Mouse (Mus musculus) G1E (cell line): ENCODE data around the gene Wdhd1. TPM values are rescaled to one million over a fixed set of nuclear protein-coding genes. Genes with fewer than 3 reads are reported as not detected.
A peak's percentile ranks its signal among the peaks of the same experiment; 100 is the strongest.

Experiments
- ATAC-seq: 2 replicates; pipeline ENCODE4 v1.8.0; 2016; ENCODE audit warnings: mild to moderate bottlenecking; ENCODE audit not compliant: insufficient number of reproducible peaks, poor library complexity, low FRiP score, severe bottlenecking; ENCODE audit errors: extremely low read depth
- DNase-seq: peaks from one replicate; pipeline ENCODE4 v3.0.0; 2012; ENCODE audit warnings: low spot score
- H3K27me3 ChIP-seq: 2 replicates; pipeline ENCODE4 v1.6.1; 2012; ENCODE audit warnings: mild to moderate bottlenecking, low read length, inconsistent platforms; ENCODE audit not compliant: insufficient read depth
- H3K36me3 ChIP-seq: replicated peaks from 2 replicates; pipeline ENCODE3; 2012; ENCODE audit warnings: mild to moderate bottlenecking, inconsistent platforms
- H3K4me1 ChIP-seq: 2 replicates; pipeline ENCODE4 v1.6.1; 2012; ENCODE audit warnings: low read depth, low read length, inconsistent platforms, mixed read lengths; ENCODE audit not compliant: insufficient read depth
- H3K4me3 ChIP-seq: 2 replicates; pipeline ENCODE4 v1.5.1; 2012; ENCODE audit warnings: low read depth, mild to moderate bottlenecking, inconsistent platforms, low read length, moderate library complexity, mixed read lengths
- H3K9me3 ChIP-seq: replicated peaks from 2 replicates; pipeline ENCODE4 v1.6.1; 2012; ENCODE audit warnings: inconsistent platforms
- CTCF ChIP-seq: IDR thresholded peaks from 2 replicates; pipeline ENCODE4 v1.5.1; 2012; ENCODE audit warnings: low read depth, low read length, inconsistent platforms, mixed read lengths
- GATA1 ChIP-seq: IDR thresholded peaks from 2 replicates; pipeline ENCODE4 v1.6.1; 2012; ENCODE audit warnings: borderline replicate concordance, low read length, inconsistent platforms, mixed read lengths
- GATA2 ChIP-seq: IDR thresholded peaks from 2 replicates; pipeline ENCODE4 v1.6.1; 2012; ENCODE audit warnings: low read depth, low read length, inconsistent platforms, borderline replicate concordance
- POLR2AphosphoS5 ChIP-seq: IDR thresholded peaks from 2 replicates; pipeline ENCODE4 v1.6.1; 2012; ENCODE audit warnings: low read depth, low read length, inconsistent platforms; ENCODE audit not compliant: insufficient replicate concordance
- TAL1 ChIP-seq: conservative IDR thresholded peaks from 2 replicates; pipeline ENCODE4 v1.6.1; 2012; ENCODE audit warnings: low read depth, low read length, inconsistent platforms, mixed read lengths
- polyA plus RNA-seq: library from polyadenylated mRNA; stranded (reverse); fragments of >175 nt; gene quantifications from 2 replicates; pipeline ENCODE4 v1.2.3, GENCODE M21; 2012
- total RNA-seq, 2 experiments: library from RNA; stranded (forward) in 1 of 2; stranded (reverse) in 1 of 2; fragments of 200-1000 nt in 1 of 2; fragments of >200 nt in 1 of 2; fragmentation: Nextera tagmentation in 1 of 2; gene quantifications; 2 replicates each; pipeline ENCODE4 v1.2.3; 2014 to 2017

The Wdhd1 gene
- total and polyA plus RNA-seq, 3 experiments = 11.2 to 142 (median 119) TPM

DNA sequence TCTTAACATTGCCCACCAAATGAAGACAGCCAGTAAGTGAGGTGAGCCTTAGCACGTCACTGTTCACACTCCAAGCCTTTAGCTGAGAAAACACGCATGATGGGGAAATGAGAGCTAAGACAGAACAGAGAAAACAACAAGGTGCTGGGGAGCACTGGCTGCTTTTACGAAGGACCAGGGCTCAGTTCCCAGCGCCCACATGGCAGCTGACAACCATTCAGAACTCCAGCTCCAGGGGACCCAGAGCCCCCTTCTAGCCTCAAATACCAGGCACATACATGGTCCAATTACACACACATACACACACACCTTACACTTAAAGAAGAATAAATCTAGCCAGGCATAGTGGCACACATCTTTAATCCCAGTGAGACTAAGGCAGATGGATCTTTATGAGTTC is 7.6 kb downstream of the Wdhd1 start:
- Histone ChIP-seq H3K4me3 (no peak overlapping the region), H3K4me1 (peaks cover 3% of the 10 kb centered on the region; the same call in 1 of the 2 replicates), H3K9me3 (no peaks in the 10 kb centered on the region), H3K36me3 (peaks cover 83% of the 10 kb centered on the region), H3K27me3 (no peaks in the 10 kb centered on the region)
- TF ChIP-seq POLR2AphosphoS5 (no peak), GATA1 (no peak), GATA2 (no peak), CTCF (no peak), TAL1 (no peak)
- DNase-seq (no peak), ATAC-seq (no peak)

DNA sequence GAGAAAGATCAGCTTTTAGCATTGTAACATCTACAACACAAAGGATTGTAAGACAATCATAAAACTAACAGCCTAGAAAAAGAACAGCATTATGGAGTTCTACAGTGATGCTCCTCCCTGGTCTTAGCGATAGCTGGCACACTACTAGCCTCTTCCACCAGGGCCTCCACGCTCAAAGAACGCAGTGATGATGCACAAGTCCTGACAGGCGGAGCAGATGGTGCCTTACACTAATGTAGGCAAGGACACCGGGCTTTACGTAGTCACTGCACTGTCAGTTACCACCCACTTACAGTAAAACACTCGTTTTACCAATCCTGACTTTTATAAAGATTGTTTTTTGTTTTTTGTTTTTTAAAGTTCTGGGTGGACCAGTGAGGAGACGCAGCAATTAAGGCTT is 10.8 kb downstream of the Wdhd1 start:
- TF ChIP-seq GATA1 (no peak), POLR2AphosphoS5 (peak; percentile 33; the same call in 1 of the 2 replicates)
- Histone ChIP-seq H3K9me3 (no peaks in the 10 kb centered on the region), H3K4me1 (peaks cover 7% of the 10 kb centered on the region; the same call in 1 of the 2 replicates), H3K4me3 (no peak overlapping the region), H3K27me3 (no peaks in the 10 kb centered on the region), H3K36me3 (peaks cover 77% of the 10 kb centered on the region)
- DNase-seq = no peak
- ATAC-seq = no peak

DNA sequence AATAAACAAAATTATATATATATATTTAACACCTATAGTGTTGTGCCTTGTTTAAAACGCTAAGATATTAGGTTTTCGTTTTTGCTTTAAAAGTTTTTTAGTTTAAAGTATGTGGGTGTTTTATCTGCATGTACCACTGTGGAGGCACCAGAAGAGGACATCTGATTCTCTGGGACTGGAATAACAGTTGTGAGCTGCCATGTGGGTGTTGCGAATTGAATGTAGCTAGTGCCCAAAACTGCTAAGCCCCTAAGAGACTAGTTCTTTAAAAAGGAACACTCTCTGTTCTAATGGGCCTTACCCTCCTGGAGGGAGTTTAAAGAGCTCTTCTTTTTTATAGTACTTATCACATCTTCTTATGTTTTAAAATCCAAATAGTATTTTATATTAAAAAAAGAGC is 11.8 kb downstream of the Wdhd1 start:
- no peak for ATAC-seq
- TF ChIP-seq TAL1 (no peak), GATA2 (no peak), GATA1 (no peak), CTCF (no peak), POLR2AphosphoS5 (no peak)
- Histone ChIP-seq H3K4me1 (peaks cover 7% of the 10 kb centered on the region; the same call in 1 of the 2 replicates), H3K36me3 (peaks cover 80% of the 10 kb centered on the region), H3K9me3 (no peaks in the 10 kb centered on the region), H3K4me3 (no peak overlapping the region), H3K27me3 (no peaks in the 10 kb centered on the region)
- no peak for DNase-seq

DNA sequence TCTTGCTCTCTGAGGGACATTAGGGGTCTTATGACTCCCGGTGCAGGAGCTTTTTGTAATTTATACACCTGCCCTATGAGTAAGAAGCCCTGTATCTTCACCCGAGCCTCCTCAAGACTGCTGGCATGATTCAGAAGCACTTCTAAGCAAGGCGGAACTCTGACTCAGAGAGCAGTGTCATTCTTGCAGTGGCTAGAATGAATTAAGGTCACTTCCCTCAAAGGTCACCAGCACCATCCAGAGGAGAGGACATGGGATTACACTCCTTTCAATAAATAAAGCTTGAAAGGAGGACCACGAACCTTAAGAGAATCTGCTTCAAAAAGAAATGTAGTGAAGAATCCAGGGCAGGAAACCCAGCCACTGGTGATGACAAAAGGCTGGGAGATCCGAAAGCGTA is 26.8 kb downstream of the Wdhd1 start:
- DNase-seq (no peak), ATAC-seq (no peak)
- TF ChIP-seq TAL1 (no peak), GATA1 (no peak), GATA2 (no peak), POLR2AphosphoS5 (no peak), CTCF (no peak)
- Histone ChIP-seq H3K9me3 (no peaks in the 10 kb centered on the region), H3K4me3 (no peak overlapping the region), H3K27me3 (no peaks in the 10 kb centered on the region), H3K36me3 (peaks cover 95% of the 10 kb centered on the region), H3K4me1 (peaks cover 3% of the 10 kb centered on the region; the same call in 1 of the 2 replicates)

DNA sequence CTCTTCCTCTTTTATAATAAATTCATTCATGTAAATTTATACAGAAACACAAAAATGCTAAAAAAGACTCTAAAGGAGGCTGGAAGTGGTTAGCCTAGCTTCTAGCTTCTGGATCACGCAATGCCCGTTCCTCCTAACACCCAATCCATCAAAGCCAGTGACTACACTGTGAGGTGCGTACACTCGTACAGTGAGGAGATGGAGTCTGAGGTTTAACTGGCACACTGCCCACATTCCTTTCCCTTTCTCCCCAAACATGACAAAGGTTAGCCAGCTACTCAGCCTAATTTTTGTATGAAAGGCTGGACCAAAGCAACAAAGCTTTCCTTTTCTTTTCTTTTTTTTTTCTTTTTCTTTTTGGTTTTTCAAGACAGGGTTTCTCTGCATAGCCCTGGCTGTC is 33.9 kb downstream of the Wdhd1 start:
- TF ChIP-seq POLR2AphosphoS5 (no peak), GATA2 (no peak), CTCF (no peak), TAL1 (no peak), GATA1 (no peak)
- no peak for DNase-seq
- H3K9me3 ChIP-seq = no peaks in the 10 kb centered on the region
- peaks cover 29% of the 10 kb centered on the region for H3K4me1 ChIP-seq
- no peaks in the 10 kb centered on the region for H3K27me3 ChIP-seq
- peaks cover 79% of the 10 kb centered on the region for H3K36me3 ChIP-seq
- ATAC-seq = no peak
- no peak overlapping the region for H3K4me3 ChIP-seq

DNA sequence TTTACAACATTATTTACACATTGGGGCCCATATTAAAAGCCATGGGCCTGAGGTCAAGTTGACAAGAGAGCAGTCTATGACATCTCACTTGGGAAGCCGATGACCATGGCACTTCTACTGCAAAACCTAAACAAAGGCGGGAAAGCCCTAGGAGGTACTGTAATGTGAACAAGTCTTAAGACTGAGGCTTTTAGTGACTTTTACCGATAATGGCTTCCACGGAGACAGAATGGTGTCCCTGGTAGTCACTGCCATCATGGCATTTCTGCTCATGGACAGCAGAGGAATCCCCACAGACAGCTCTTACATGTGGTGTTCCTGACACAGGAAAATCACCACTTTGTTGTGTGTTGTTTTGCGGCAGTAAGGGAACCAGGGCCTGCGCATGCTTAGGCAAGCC is 35.6 kb downstream of the Wdhd1 start:
- Histone ChIP-seq H3K4me1 (peaks cover 33% of the 10 kb centered on the region), H3K36me3 (peaks cover 75% of the 10 kb centered on the region), H3K4me3 (no peak overlapping the region), H3K27me3 (no peaks in the 10 kb centered on the region), H3K9me3 (0 out of 2 replicates have a peak, but pooled peaks cover 3% of the 10 kb centered on the region)
- no peak for ATAC-seq
- no peak for DNase-seq
- TF ChIP-seq GATA2 (no peak), GATA1 (no peak), TAL1 (no peak), CTCF (no peak), POLR2AphosphoS5 (no peak)

DNA sequence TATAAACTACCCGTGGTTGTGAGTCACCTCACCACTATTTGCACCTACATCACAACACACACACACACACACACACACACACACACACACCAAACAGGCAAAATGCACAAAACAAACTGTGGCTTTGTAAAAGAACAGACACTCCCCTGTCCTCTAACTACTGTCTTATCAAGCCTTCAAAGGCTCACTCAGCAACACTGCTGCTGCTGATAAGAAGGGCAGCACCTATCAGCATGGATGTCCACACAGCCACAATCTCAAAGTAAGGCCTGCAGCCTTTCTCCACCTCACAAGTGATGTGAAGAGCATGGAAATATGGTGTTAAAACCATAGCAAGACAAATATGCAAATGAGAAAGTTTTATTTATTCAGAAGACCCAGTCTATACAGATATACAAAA is 36.1 kb downstream of the Wdhd1 start:
- peak; percentile 100 for ATAC-seq
- Histone ChIP-seq H3K27me3 (no peaks in the 10 kb centered on the region), H3K36me3 (peaks cover 71% of the 10 kb centered on the region), H3K4me1 (peaks cover 33% of the 10 kb centered on the region), H3K9me3 (0 out of 2 replicates have a peak, but pooled peaks cover 3% of the 10 kb centered on the region), H3K4me3 (no peak overlapping the region)
- DNase-seq = peak; percentile 74
- TF ChIP-seq CTCF = no peak
- TF ChIP-seq GATA2 = peak; percentile 89
- peak; percentile 98 for TF ChIP-seq TAL1
